Mouse (Mus musculus) heart, embryonic 12.5 days (tissue): Measurements from ENCODE around the gene Polm. TPM values are rescaled to one million over a fixed set of nuclear protein-coding genes. Genes with fewer than 3 reads are reported as not detected.
A peak's percentile ranks its signal among the peaks of the same experiment; 100 is the strongest.

Experiments used
- ATAC-seq: fragments of 200-750 bp; cut with Nextera tagmentation; 2 replicates; pipeline ENCODE4 v1.8.0; 2017; ENCODE audit warnings: moderate TSS enrichment, moderate library complexity; ENCODE audit not compliant: insufficient number of reproducible peaks, low FRiP score
- H3K27ac ChIP-seq: fragments of 300-500 bp; sonication (generic); 2 replicates; pipeline ENCODE4 v1.5.1; 2016; ENCODE audit warnings: mild to moderate bottlenecking, moderate library complexity; ENCODE audit not compliant: poor library complexity, severe bottlenecking
- H3K27me3 ChIP-seq: fragments of 300-500 bp; sonication (generic); replicated peaks from 2 replicates; pipeline ENCODE4 v1.6.1; 2016; ENCODE audit warnings: mild to moderate bottlenecking, moderate library complexity
- H3K36me3 ChIP-seq: fragments of 300-500 bp; sonication (generic); 2 replicates; pipeline ENCODE4 v1.6.1; 2016; ENCODE audit warnings: mild to moderate bottlenecking, moderate library complexity
- H3K4me1 ChIP-seq: fragments of 300-500 bp; sonication (generic); replicated peaks from 2 replicates; pipeline ENCODE4 v1.6.1; 2016; ENCODE audit warnings: mild to moderate bottlenecking
- H3K4me2 ChIP-seq: fragments of 300-500 bp; sonication (generic); 2 replicates; pipeline ENCODE4 v1.6.1; 2016; ENCODE audit warnings: mild to moderate bottlenecking, moderate library complexity
- H3K4me3 ChIP-seq: fragments of 300-500 bp; sonication (generic); 2 replicates; pipeline ENCODE4 v1.5.1; 2016; ENCODE audit warnings: mild to moderate bottlenecking
- H3K9ac ChIP-seq: fragments of 300-500 bp; sonication (generic); 2 replicates; pipeline ENCODE4 v1.6.1; 2016; ENCODE audit warnings: mild to moderate bottlenecking, moderate library complexity
- H3K9me3 ChIP-seq: fragments of 300-500 bp; sonication (generic); replicated peaks from 2 replicates; pipeline ENCODE4 v1.6.1; 2016; ENCODE audit warnings: mild to moderate bottlenecking, moderate library complexity
- WGBS: fragments of 180-500 bp; shearing (Covaris S2); methylation state at CpG from one replicate; pipeline ENCODE4 v1.1.7; 2016; 5-methylcytosine and 5-hydroxymethylcytosine counted together
- polyA plus RNA-seq: library from polyadenylated mRNA; unstranded; fragments of >200 nt; fragmentation: Nextera tagmentation; extraction: Ambion mirVana; gene quantifications from 2 replicates; pipeline ENCODE4 v1.2.1, GENCODE M21; 2016

Gene Polm
- polyA plus RNA-seq = 8.4 and 9.0 TPM in 2 replicates

DNA sequence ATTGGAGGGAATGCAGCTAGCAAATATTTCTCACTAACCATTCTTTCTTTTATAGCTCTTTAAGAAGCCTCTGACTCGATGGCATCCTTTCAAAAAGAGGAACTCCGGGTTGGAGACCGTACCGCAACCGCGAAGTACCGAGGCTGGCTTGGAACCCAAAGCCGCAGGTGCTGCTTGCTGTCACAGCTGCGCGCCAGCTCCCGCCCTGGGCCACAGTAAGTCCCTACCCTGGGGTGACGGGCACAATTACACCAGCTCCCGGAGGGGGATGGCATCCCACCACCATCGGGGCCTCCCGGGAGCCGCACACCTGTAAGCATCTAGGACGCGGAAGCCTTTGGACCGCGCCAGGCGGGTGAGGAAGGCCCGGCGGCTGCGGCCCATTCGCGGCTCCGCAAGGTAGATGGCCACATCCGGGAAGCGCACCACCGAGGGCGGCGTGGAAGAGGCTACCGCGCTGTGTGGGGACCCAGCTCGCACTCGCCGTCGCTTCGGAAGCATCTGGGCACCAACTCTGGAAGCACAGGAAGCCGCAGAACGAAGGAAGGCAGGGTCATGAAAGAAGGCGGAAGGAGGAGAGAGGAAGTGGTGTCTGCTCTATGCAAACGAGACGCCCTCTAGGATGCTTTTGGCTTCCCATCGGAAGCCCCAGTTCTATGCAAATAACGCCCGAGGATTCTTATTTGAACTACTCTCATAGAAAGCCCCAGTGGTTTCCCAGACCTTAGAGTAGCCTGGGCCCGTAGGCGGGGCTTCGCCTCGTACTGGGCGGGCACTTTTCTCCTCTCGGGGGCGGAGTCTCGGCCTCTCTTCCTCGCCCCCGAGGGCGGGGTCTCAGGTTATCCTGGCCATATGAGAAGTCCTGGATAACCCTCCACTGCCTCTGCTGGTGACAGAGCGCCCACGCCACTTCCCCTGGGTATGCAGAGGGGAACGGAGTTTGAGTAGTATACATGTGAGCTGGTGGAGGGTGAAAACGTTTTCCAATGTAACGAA is at the start of gene Polm:
Gene Polm (minus strand): TSS at position 766 of the 996 bp plus-strand sequence.
- peaks cover 27% of the 10 kb centered on the region for H3K36me3 ChIP-seq
- H3K27me3 ChIP-seq = no peaks in the 10 kb centered on the region
- H3K4me1 ChIP-seq = peaks cover 9% of the 10 kb centered on the region; the same call in 1 of the 2 replicates
- peak; percentile 93 for ATAC-seq
- peak within 1 kb of the TSS; percentile 80 for H3K27ac ChIP-seq
- H3K9me3 ChIP-seq = peaks cover 12% of the 10 kb centered on the region
- H3K4me3 ChIP-seq = peak within 1 kb of the TSS; percentile 89
- WGBS = under 1% methylated on average over 63 of the region's 63 CpGs
- H3K4me2 ChIP-seq = peak within 1 kb of the TSS; percentile 94
- peak within 1 kb of the TSS; percentile 91 for H3K9ac ChIP-seq

DNA sequence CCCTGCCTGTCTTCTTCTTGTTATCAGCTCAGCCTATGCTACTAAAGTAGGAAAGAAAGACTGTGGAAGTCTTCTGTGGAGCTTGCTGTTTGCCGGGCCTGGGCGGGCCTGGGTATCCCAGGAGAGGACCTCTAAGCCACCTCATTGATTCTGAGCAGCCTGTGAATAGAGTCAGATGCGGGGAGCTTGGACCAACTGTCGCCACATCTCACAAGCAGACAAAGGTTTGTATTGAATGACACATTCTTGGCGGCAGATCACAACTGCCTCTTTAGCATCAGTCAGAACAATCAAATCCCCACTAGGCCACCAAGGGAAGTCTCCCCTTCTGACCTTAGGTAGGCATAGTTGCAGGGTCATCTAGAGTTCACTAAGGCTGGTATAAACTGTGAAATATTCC is 49.4 kb upstream of the Polm start:
- H3K4me1 ChIP-seq = peaks cover 54% of the 10 kb centered on the region
- no peaks in the 10 kb centered on the region for H3K9me3 ChIP-seq
- peak overlapping the region; percentile 74 for H3K27ac ChIP-seq
- ATAC-seq = no peak
- H3K4me3 ChIP-seq = no peak overlapping the region
- 24% methylated on average over 5 of the region's 5 CpGs for WGBS
- H3K4me2 ChIP-seq = no peak overlapping the region
- H3K27me3 ChIP-seq = no peaks in the 10 kb centered on the region
- 0 out of 2 replicates have a peak overlapping the region, but pooled peaks have one; percentile 12 for H3K9ac ChIP-seq
- H3K36me3 ChIP-seq = no peaks in the 10 kb centered on the region

DNA sequence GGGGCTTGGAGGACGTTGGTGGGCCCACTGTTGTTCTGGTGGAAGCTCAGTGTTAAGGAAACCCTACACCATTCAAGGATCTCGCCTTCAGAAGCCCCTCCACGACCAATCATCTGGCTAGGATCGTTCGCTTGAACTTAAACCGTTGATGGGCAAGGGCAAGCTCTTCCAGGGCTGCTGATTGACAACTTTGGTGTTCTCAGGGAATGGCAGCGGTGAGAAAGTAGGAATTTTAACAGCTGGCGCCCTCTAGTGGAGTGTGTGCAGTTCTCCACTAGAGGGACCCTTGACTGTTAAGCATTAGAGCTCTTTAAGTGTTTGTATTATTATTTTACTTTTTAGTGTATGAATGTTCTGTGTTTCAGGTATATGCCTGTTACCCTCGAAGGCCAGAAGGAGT is 48.4 kb upstream of the Polm start:
- Histone ChIP-seq H3K4me3 (no peak overlapping the region), H3K4me1 (peaks cover 43% of the 10 kb centered on the region), H3K27me3 (no peaks in the 10 kb centered on the region), H3K9ac (no peak overlapping the region), H3K4me2 (no peak overlapping the region), H3K27ac (no peak overlapping the region), H3K9me3 (no peaks in the 10 kb centered on the region), H3K36me3 (no peaks in the 10 kb centered on the region)
- no peak for ATAC-seq
- 14% methylated on average over 9 of the region's 9 CpGs for WGBS

- Histone ChIP-seq H3K27ac (no peak overlapping the region), H3K36me3 (no peaks in the 10 kb centered on the region), H3K4me3 (no peak overlapping the region), H3K4me1 (peaks cover 18% of the 10 kb centered on the region), H3K9ac (no peak overlapping the region), H3K4me2 (no peak overlapping the region), H3K27me3 (no peaks in the 10 kb centered on the region), H3K9me3 (no peaks in the 10 kb centered on the region)
- 55% methylated on average over 8 of the region's 8 CpGs for WGBS
- no peak for ATAC-seq
These were observed 44.7 kb upstream of the Polm start for GRCm38 (mm10) chr11:5882518-5882917.

DNA sequence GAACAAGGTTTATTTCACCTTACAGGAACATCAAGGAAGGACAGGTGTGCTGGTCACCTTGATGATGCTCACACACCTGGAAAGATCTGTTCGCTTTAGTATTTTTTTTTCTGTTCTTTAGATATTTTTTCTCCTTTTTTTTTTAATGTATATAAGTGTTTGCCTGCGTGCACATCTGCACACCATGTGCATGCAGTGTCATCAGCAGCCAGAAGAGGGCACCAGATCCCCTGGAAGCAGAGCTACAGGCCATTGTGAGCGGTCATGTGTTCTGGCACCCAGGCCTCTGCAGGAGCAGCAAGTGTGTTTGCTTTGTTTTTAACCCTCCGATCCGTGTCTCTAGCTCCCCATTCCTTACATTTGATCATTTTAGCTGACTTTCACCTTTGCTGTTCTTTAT is 42.1 kb upstream of the Polm start:
- Histone ChIP-seq H3K27ac (no peak overlapping the region), H3K27me3 (no peaks in the 10 kb centered on the region), H3K4me3 (no peak overlapping the region), H3K36me3 (peaks cover 18% of the 10 kb centered on the region), H3K4me1 (peaks cover 18% of the 10 kb centered on the region), H3K9ac (no peak overlapping the region), H3K4me2 (no peak overlapping the region), H3K9me3 (no peaks in the 10 kb centered on the region)
- no peak for ATAC-seq
- 54% methylated on average over 5 of the region's 5 CpGs for WGBS

DNA sequence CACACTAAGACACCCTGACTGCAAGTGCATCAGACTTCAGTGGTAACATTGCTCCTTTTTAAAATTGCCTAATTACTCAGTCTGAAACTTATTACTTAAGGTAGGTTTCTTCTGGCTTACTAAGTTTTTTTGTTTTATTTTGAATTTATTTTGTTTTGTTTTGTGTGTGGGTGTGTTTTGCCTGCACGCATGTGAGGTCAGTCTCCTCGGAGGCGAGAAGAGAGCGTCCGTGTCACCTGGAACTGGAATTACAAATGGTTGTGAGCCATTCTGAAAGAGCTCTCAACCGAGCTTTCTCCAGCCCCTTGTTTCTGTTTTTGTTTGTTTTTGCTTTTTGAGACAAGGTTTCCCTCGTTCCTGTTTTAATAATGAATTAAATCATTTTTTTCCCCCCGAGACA is 40.8 kb upstream of the Polm start:
- Histone ChIP-seq H3K27ac (peak overlapping the region; percentile 82), H3K4me1 (peaks cover 18% of the 10 kb centered on the region), H3K27me3 (no peaks in the 10 kb centered on the region), H3K9ac (peak overlapping the region; percentile 64), H3K36me3 (peaks cover 30% of the 10 kb centered on the region), H3K4me2 (peak overlapping the region; percentile 73), H3K4me3 (peak overlapping the region; percentile 71), H3K9me3 (no peaks in the 10 kb centered on the region)
- no peak for ATAC-seq
- 46% methylated on average over 8 of the region's 8 CpGs for WGBS

- peak within 1 kb of the TSS; percentile 71 for H3K4me3 ChIP-seq
- WGBS = under 1% methylated on average over 52 of the region's 52 CpGs
- peaks cover 37% of the 10 kb centered on the region for H3K36me3 ChIP-seq
- no peaks in the 10 kb centered on the region for H3K9me3 ChIP-seq
- ATAC-seq = peak; percentile 99
- peak within 1 kb of the TSS; percentile 79 for H3K9ac ChIP-seq
- no peaks in the 10 kb centered on the region for H3K27me3 ChIP-seq
- peak within 1 kb of the TSS; percentile 73 for H3K4me2 ChIP-seq
- peaks cover 18% of the 10 kb centered on the region for H3K4me1 ChIP-seq
- peak within 1 kb of the TSS; percentile 82 for H3K27ac ChIP-seq
These were observed 40.2 kb upstream of the Polm start, which contains the start of gene Pold2 for GRCm38 (mm10) chr11:5877921-5878526. Gene Pold2 (minus strand): TSS chr11:5878292.

- Histone ChIP-seq H3K4me3 (peak overlapping the region; percentile 71), H3K4me2 (peak overlapping the region; percentile 73), H3K27ac (no peak overlapping the region), H3K9ac (peak overlapping the region; percentile 79), H3K36me3 (peaks cover 43% of the 10 kb centered on the region), H3K4me1 (peaks cover 18% of the 10 kb centered on the region), H3K27me3 (no peaks in the 10 kb centered on the region), H3K9me3 (no peaks in the 10 kb centered on the region)
- 5% methylated on average over 5 of the region's 5 CpGs for WGBS
- no peak for ATAC-seq
These were observed 39.6 kb upstream of the Polm start for GRCm38 (mm10) chr11:5877421-5877820.

GRCm38 (mm10) chr11:5873192-5873591 is 35.4 kb upstream of the Polm start:
- Histone ChIP-seq H3K27me3 (no peaks in the 10 kb centered on the region), H3K4me3 (no peak overlapping the region), H3K27ac (no peak overlapping the region), H3K4me1 (peaks cover 12% of the 10 kb centered on the region), H3K9me3 (no peaks in the 10 kb centered on the region), H3K4me2 (no peak overlapping the region), H3K9ac (no peak overlapping the region), H3K36me3 (peaks cover 83% of the 10 kb centered on the region)
- 95% methylated on average over 9 of the region's 9 CpGs for WGBS
- no peak for ATAC-seq

DNA sequence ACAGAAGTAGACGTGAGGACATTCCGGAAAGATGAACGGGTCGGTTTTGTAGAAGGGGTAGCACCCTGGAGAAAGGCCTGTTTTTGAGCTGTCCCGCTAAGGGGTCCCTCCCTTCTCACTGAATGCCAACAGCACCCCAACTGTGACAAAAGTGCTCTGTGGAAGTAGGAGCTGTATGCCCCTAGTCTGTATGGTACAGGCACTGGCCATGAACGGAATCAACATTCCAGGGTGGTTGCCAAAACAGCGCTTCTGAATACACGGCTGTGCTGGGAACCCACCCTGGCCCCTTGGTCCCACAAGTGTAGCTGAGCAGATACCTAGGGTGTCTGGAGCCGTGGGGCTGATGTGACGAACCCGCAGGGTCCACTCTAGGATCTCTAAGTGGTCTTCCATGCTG is 34.9 kb upstream of the Polm start:
- 92% methylated on average over 11 of the region's 11 CpGs for WGBS
- no peak overlapping the region for H3K27ac ChIP-seq
- H3K27me3 ChIP-seq = no peaks in the 10 kb centered on the region
- no peaks in the 10 kb centered on the region for H3K9me3 ChIP-seq
- no peak overlapping the region for H3K4me3 ChIP-seq
- H3K4me2 ChIP-seq = no peak overlapping the region
- no peak overlapping the region for H3K9ac ChIP-seq
- ATAC-seq = no peak
- H3K36me3 ChIP-seq = peaks cover 88% of the 10 kb centered on the region
- peaks cover 12% of the 10 kb centered on the region for H3K4me1 ChIP-seq

- no peak overlapping the region for H3K4me2 ChIP-seq
- H3K4me3 ChIP-seq = no peak overlapping the region
- no peaks in the 10 kb centered on the region for H3K27me3 ChIP-seq
- WGBS = 85% methylated on average over 16 of the region's 16 CpGs
- no peaks in the 10 kb centered on the region for H3K9me3 ChIP-seq
- H3K4me1 ChIP-seq = no peaks in the 10 kb centered on the region
- no peak overlapping the region for H3K9ac ChIP-seq
- H3K27ac ChIP-seq = no peak overlapping the region
- H3K36me3 ChIP-seq = peaks cover 82% of the 10 kb centered on the region
- ATAC-seq = no peak
These were observed 32.3 kb upstream of the Polm start for GRCm38 (mm10) chr11:5870069-5870468.
